Mouse (Mus musculus): ENCODE measurements around the gene Dixdc1.
"Not testable (repeated sequence)": the region's sequence is repeated elsewhere in the genome, so short reads cannot be mapped to it uniquely, and the experiment has no call there.

The Dixdc1 gene

DNA sequence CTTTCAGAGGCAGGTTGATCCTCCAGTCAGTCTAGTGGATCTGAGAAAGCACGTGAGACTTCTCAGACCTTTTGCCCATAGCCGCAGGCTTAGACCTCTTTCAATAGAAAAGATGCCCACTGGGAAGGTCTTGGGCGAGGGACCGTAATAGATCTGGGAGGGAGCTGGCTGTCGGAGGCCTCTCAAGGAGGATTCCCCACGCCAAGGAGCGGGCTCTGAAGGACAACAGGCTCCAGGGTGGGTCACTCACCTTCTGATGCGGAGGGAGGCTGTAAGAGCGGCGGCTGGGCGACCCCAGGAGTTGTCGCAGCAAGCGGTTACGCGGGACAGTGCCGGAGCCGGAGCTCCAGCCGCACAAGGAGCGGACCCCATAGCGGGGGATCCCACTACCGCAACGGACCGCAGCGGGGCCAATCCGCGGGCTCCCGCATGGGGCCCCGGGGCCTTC lies 80.4 kb downstream of the Dixdc1 start:
- in situ Hi-C loops (cut with MboI, MseI) = loop anchor here (5.0 kb wide), 1 partner anchor 37 kb away; no protein-coding TSS in a partner anchor

DNA sequence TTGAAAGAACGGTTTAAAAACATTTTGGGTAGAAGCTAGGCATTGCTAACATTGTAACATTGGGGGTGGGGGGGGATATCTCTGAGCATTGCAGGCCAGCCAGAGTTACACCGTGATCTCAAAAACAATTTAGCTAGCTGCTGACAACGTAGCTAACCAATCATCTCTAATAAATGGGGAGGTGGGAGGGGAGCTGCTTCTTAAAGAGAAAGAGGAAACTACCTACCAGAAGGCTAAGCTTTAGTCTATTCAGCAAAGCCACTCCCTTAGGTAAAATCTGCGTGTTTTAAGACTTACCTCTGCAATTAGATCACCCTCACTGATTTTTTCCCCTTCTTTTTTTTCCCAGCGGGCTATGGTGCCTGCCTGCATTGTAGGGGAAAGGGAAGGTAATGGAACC lies 80.9 kb downstream of the Dixdc1 start:
- in situ Hi-C loops (cut with MboI, MseI) = loop anchor here (5.0 kb wide), 1 partner anchor 36 kb away; no protein-coding TSS in a partner anchor

DNA sequence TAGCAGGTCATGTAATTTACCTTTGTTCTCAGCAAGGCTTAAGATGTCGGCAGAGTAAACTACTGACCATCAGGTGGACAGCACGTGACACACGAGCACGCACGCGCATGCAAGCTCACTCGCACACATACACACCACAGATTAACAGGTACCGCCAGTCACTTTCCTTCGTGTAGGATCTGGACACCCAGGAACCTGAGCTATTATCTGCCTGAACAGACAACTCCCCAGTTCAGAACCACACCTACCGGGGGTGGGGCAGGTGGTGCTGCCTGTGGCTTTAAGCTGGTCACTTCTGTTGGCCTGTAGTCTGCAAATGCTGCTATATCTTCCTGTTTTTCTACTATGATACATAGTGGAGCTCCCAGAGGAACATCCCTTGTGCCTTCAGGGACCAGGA lies 88.8 kb downstream of the Dixdc1 start:
- in situ Hi-C loops (cut with MboI, MseI) = no loop called here

DNA sequence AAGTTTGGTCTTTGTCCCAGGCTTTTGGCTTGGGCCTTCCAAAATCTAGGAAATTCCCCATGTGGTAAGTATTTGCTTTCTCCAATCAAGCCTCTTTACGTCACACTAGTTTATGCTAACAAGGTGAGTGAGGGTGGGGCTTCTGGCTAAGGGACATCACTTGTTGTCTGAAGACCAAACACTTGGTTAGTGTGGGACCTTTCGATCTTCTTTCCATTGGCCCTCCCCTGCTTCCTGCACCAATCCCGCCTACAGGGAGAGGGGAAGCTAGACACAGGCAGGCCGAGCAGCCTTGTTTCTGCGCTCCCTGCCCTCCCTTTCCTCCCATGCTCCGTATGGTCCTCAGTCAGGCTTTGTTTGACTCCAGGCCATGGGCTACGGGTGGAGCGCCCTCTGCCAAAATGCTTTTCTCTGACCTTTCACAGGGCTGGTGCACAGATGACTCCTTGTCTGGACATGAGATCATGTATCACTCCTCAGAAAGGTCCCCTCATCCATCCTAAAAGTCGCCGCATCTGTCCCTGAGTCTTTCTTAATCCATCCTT lies 92.4 kb downstream of the Dixdc1 start:
- in situ Hi-C loops (cut with MboI, MseI) = loop anchor here (10.0 kb wide), 1 partner anchor 1732 kb away; the partner anchor contains the start of gene Htr3a

DNA sequence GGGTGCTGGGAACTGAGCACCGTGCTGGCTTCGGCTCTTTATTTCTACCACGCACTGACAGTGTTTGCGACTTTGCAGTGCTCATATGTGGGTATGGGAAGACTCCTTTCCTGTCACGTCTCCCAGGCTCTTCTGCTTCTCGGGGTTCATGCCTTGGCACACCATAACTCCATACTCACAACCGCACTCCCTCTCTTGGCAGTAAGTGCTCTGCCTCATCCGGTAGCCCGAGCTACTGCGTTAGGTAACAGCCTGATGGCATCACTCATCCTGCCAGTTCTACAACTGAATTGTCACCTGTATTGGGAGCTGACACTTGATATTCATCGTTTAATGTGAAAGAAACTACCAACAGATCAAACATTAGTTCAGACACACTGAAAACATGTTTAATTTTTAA lies 105.0 kb downstream of the Dixdc1 start:
- in situ Hi-C loops (cut with MboI, MseI) = no loop called here

DNA sequence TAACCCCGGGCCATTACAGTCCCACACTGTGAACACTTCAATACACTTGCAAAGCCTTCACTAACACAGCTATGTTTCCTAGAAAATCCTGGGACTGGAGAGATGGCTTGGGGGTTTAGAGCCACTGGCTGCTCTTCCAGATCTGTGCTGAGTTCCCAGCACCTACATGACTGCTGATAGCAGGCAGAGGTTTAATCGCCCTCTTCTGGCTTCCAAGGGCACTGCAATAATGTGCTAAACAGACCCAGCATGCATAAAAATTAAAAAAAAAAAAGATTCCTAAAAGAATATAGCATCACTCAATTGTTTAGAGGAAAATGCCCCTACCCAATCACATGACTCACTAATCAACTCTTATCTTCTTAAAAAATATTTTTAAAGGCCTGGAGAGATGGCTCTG lies 106.3 kb downstream of the Dixdc1 start:
- in situ Hi-C loops (cut with MboI, MseI) = no loop called here

DNA sequence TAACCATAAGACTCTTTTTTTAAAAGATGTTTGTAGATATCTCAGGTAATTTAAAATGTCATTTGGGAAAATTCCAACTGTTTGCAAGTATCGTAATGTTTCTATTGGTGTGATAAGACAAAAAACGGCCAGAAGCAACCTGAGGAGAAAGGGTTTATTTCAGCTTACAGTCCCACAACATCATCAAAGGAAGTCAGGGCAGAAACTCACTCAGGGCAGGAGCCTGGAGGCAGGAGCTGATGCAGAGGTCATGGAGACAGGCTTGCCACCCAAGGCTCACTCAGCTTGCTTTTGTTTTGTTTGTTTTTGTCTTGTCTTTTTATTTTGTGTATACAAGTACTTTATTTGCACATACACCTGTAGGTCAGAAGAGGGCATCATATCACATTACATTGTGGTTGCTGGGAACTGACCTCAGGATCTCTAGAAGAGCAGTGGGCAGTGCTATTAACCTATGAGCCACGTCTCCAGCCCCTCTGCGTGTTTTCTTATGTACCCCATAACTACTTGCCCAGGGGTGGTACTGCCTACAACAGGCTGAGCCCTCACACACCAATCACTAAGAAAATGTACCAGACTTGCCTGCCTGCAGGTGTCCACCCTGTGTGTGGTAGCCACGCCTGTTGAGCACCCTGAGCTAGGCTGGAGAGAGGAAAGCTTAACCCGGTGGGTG lies 107.2 kb downstream of the Dixdc1 start:
- in situ Hi-C loops (cut with MboI, MseI) = no loop called here

DNA sequence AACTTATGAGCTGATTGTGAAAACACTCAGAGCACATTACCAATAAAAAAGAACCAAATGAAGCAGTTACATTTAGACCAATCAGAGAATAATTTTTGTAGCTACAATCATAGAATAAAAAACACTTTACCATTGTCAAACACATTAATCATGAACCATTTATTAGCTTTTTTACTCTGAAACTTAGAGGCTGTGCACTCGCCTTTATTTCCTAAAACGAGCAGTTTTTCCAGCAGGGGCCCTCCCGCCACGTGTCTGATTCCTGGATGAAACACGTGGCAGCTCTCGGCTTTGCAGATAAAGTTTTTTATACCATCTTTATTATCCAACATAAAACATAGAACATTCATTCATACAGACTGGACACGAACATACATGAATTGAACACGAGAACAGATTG lies 108.4 kb downstream of the Dixdc1 start:
- in situ Hi-C loops (cut with MboI, MseI) = not testable (repeated sequence)

DNA sequence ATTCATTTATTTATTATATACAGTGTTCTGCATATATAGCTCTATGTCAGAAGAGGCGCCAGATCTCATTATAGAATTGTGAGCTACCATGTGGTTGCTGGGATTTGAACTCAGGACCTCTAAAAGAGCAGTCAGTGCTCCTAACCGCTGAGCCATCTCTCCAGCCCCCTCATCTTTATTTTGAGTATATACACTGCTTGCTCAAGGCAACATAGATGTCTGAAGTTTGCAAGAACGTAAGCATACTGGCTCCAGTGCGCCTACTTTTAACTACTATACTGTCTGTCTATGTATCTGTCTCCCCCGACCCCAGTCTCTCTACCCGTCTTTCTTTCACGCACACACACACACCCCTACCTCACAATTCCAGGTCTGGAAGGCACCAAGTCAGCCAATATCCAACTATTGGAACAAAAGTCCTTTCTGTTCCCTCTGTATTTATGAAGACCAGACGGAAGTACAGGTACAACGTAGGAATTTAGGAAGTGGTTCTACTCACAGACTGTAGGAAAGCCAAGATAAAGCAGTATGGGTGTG lies 121.5 kb downstream of the Dixdc1 start:
- in situ Hi-C loops (cut with MboI, MseI) = loop anchor here (25.0 kb wide), 1 partner anchor 1556 kb away; the partner anchor contains the start of gene Zw10

DNA sequence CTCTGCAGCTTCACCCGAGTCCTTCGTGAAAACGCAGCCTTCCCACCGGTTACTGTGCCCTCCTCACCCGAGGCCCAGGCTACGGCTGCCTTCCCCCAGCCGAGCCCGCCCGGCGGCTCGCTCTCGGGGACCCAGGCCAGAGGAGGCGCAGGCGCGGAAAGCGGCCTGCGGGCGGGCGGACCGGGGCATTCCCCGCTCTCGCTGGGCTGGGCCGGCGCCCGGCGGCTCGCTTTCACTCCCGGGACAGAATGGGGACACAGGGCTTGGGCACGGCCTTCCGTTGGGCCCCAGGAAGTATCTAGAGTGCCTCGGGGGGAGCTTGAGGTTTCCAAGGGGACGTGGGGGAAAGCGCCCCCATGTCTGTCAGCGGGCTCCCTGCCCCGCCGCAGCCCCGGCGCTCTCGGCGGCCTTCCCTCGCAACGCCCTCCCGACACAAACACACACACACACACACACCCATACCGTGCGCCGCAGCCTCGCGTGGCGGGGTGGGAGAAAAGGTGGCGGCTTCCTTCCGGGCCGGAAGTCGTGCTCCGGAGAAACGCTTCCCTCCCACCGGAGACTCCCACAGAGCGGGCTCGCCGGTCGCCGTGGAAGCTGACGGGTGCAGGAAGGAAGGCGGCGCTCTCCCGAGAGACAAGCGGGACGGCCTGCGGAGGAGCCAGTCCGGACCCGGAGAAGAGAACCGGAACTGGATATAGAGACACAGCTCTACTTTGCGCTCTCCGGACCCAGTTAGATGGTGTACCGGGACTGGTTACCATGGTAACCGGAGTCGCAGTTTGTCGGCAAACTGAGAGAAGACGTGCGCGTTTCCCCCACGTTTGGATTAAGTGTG lies 122.3 kb downstream of the Dixdc1 start, which contains the start of the genes Pih1d2 and Nkapd1:
Gene Pih1d2, plus strand, starts transcription at position 556 of the 838 bp plus-strand sequence.
Gene Nkapd1, minus strand, starts transcription at position 699 of the 838 bp plus-strand sequence.
- in situ Hi-C loops (cut with MboI, MseI) = loop anchor here (25.0 kb wide), 1 partner anchor 1555 kb away; the partner anchor contains the start of gene Zw10

DNA sequence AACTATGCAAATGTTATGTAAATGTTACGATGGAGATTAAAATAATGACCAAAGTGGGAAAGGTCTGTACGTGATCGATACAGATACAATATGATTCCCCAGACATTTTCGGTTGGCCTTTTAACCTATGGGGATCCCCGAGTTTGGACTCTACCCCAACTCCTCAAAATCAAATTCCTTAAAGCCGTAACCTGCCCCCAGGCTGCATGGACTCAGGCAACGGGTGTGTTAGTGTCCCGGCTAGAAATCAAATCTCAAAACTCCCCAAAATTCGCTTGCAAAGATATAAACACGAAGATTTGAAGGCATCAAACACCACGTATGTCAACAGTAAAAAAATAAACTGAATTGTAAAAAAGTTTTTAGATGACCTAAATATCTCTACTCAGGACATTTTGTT lies 123.2 kb downstream of the Dixdc1 start:
- in situ Hi-C loops (cut with MboI, MseI) = loop anchor here (25.0 kb wide), 1 partner anchor 1554 kb away; the partner anchor contains the start of gene Zw10
